Mouse (Mus musculus) erythroblast, adult 5-6 weeks (primary cell): ENCODE data around the gene Clpx. TPM values are rescaled to one million over a fixed set of nuclear protein-coding genes. Genes with fewer than 3 reads are reported as not detected.
"Not testable (repeated sequence)": the region's sequence is repeated elsewhere in the genome, so short reads cannot be mapped to it uniquely, and the experiment has no call there.

Experiments
- ATAC-seq: replicated peaks from 2 replicates; pipeline ENCODE4 v1.8.0; 2016; ENCODE audit warnings: moderate number of reproducible peaks, mild to moderate bottlenecking, moderate TSS enrichment, inconsistent platforms; ENCODE audit not compliant: poor library complexity, low FRiP score, severe bottlenecking
- total RNA-seq, 2 experiments: library from RNA; stranded (forward) in 1 of 2; stranded (reverse) in 1 of 2; fragments of 150-400 nt in 1 of 2; fragments of 200-764, 138-1000 nt in 1 of 2; gene quantifications; 2 replicates each; pipeline versions ENCODE4 v1.2.3 to v1.2.4; 2015 to 2017; ENCODE audit warnings: low replicate concordance in 2 of 2

Clpx gene
- 16.3 and 20.8 TPM in 2 replicates for total RNA-seq (2015; ENCODE audit: low replicate concordance)
- total RNA-seq (2017; ENCODE audit: low replicate concordance) = 34.5 and 43.6 TPM in 2 replicates

GRCm38 (mm10) chr9:65293973-65294715 is at the start of gene Clpx:
TSS of gene Clpx (plus strand) at chr9:65294260.
- ATAC-seq = peak; percentile 87

GRCm38 (mm10) chr9:65247502-65248376 is 46.3 kb upstream of the Clpx start:
- no peak for ATAC-seq

DNA sequence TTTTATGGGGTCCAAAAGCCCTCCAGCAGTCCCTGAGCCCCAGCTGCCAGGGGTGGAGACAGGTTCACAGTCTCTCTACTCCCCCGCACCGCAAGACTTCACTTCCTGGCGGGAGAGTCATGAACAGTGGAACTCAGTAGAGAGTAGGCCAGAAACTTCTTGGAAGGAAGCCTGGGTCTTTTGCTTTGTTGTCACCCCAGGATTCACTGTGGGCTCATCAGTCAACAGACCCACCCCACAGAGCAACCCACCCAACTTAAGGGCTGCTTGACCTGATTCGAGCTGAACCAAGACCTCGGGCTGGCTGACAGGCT is 45.7 kb upstream of the Clpx start:
- no peak for ATAC-seq

GRCm38 (mm10) chr9:65252026-65252425 is 42.0 kb upstream of the Clpx start:
- no peak for ATAC-seq

GRCm38 (mm10) chr9:65255906-65256600 is 38.0 kb upstream of the Clpx start:
- ATAC-seq = no peak

- no peak for ATAC-seq
Measured at GRCm38 (mm10) chr9:65257218-65257910, 36.7 kb upstream of the Clpx start.

GRCm38 (mm10) chr9:65259366-65259765 is 34.7 kb upstream of the Clpx start:
- ATAC-seq = no peak

DNA sequence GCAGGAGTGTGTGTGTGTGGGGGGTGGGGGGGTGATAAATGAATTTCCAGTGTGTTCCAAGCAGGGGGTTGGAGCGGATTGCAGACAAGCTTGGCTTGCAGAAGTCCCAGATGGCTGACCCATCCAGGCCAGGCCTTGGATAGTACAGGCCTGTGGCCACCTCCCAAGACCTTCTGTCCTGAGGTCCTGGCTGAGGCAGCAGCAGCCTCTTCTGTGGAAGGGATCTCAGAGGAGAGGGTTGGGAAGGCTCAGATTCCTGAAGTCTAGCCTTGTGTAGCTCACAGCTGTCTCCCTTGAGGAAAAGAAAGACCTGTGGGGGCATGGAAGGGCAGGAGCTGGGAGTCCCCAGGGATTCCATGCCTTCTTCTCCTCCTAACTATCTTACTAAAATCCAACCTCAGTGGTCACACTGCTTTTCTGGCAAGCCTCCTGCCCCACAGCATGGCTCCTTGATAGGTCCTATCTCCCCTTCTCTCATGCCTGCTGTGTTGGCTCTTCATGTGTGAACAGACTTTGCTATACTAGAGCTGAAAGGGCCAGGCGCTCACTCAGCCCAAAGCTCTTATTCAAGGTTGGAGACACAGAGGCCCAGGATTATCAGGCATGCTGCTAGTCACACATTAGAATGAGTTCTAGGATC is 32.3 kb upstream of the Clpx start:
- ATAC-seq = no peak

DNA sequence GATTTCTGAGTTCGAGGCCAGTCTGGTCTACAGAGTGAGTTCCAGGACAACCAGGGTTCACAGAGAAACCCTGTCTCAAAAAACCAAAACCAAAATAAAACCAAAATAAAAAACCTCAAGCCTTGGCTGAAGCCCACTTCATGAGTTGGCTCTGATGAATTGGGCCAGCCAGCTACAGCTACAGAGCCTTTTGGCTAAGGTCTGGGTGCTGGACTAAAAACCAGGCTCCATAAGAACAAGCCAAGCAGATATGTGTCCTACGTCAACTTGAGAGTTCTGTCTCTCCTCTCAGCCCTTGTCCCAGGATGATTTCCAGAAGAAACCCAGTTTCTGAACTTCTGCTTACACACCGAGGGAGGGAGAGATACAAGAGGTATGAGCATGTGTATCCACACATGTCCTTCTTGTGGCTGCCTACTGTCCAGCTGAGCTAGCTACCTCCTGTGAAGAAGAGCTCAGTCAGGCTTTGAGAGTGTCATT is 31.4 kb upstream of the Clpx start:
- ATAC-seq = no peak

GRCm38 (mm10) chr9:65264959-65265358 is 29.1 kb upstream of the Clpx start, which contains the start of gene Cilp:
TSS of gene Cilp (plus strand) at chr9:65265180.
- no peak for ATAC-seq

- ATAC-seq = no peak
Measured at GRCm38 (mm10) chr9:65267742-65268515, 26.1 kb upstream of the Clpx start.

DNA sequence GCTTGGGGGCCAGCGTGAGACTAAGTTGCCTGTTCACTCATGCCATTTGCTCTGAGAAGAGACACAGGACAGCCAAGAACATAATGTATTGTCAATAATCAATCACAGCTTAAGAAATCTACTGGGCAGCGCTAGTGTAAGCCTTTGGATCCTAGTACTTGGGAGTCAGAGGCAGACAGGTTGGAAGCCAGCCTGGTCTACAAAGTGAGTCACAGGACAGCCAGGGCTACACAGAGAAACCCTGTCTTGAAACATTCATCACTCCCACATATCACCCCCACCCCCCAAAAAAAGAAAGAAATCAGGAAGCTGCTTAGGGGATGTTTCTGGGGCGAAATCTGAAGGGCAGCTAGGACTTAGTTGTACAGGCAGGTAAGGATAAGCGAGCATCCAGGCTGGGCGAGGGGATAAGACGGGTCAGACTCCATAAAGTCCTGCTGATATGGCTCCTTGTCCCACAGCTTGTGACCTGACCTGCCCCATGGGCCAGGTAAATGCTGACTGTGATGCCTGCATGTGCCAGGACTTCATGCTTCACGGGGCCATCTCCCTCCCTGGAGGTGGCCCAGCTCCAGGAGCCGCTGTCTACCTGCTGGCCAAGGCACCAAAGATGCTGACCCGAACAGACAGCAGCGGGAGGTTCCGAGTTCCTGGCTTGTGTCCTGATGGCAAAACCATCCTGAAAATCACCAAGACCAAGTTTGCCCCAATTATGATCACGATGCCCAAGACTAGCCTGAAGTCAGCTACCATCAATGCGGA is 20.8 kb upstream of the Clpx start:
- ATAC-seq = peak; percentile 38; the same call in 1 of the 2 replicates

DNA sequence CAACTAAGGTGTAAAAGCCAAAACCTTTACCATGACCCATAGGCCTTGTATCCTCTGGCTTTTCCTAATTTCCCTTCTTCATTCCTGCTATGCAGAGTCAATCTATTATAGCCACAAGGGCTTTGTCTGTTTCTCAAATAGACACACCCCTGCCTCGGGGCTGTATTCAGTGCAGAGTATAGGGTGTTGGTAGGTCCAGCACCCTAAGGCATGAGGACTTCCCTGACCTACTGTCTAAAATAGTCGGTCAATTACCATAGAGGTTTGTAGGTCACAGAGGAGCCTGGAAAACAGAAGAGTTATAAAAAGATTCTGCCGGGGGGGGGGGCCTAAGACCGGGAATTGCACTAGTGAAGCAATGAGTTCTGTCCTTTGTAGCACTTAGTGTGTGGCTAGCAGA is 20.2 kb upstream of the Clpx start:
- no peak for ATAC-seq

DNA sequence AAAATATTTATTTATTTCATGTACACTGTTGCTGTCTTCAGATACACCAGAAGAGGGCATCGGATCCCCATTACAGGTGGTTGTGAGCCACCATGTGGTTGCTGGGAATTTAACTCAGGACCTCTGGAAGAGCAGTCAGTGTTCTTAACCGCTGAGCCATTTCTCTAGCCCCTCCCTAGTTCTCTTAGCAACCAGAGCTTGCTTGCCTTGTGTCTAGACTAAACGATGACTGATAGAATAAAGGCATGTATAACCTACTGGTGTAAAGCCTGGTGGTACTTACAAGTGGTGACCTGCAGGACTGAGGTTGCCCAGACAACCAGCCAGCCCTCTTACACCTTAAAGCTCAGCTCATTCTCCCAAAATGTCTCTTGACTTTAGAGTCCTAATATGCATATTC is 19.2 kb upstream of the Clpx start:
- not testable (repeated sequence) for ATAC-seq

DNA sequence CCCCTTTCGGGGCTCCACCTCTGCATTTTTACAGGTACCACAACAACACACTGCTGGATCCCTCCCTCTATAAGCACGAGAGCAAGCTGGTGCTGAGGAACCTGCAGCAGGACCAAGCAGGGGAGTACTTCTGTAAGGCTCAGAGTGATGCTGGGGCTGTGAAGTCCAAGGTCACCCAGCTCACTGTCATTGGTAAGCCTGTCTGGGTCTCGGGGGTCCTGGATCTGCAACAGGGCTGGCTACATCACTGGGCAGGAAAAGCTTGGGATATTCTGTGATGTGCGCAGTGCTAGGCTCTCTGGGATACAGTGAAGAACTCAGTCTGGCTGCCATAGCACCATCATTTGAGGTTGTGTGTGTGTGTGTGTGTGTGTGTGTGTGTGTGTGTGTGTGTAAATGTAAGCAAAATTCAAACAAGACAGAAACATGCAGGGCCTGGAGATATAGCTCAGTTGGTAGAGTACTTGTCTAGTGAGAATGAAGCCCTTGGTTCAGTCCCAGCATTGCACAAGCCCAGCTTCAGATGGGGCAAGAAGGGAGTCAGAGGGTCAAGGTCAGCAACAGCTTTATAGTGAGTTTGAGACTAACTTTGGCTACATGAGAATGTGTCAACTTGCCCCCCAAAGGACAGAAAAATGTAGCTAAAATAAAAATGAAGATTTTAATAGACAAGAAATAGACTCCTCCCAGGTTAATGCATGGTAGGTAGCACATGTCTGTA is 18.1 kb upstream of the Clpx start:
- ATAC-seq = no peak

DNA sequence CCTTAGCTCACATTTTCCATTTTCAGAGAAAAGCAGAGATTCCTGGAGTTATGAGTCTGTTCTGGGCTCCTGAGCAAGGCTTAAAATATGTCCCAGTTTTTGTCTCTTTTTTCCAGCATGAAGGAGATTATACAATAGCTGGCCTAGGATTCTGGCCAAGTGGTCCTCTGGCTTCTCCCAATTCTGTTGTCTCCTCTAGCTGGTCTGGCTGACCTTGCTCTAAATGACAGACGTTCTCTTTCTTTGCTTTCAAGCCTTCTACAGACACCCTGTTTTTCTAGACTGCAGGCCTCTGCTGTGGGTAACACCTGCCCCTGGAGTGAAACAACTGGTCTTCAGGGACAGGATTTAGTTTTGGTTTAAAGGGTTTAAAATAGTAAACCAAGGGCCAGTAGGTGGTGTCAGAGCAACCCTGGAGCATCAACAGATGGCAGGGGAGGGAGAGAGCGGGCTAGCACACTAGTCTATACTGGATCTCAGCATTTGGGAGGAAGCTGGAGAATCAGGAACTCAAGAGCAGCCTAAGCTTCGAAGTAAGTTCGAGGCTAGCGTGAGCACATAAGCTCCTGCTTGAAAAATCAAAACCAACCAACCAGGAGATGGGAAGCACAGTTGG is 12.4 kb upstream of the Clpx start:
- no peak for ATAC-seq

GRCm38 (mm10) chr9:65283301-65283700 is 10.8 kb upstream of the Clpx start:
- no peak for ATAC-seq
